Mouse (Mus musculus) telencephalon, adult 2 months (tissue): ENCODE measurements at regions not wholly inside any gene's neighbourhood (a gene's known extent, or its start where the extent isn't known, plus 50 kb on each side); places are given as distances from the start of the nearest gene placed in this dataset.
"Not testable (repeated sequence)": the region's sequence is repeated elsewhere in the genome, so short reads cannot be mapped to it uniquely, and the experiment has no call there.

Source experiments
- DNase-seq: peaks from one replicate; pipeline ENCODE4 v3.0.0-alpha.2; 2011; ENCODE audit warnings: low read depth, low spot score

DNA sequence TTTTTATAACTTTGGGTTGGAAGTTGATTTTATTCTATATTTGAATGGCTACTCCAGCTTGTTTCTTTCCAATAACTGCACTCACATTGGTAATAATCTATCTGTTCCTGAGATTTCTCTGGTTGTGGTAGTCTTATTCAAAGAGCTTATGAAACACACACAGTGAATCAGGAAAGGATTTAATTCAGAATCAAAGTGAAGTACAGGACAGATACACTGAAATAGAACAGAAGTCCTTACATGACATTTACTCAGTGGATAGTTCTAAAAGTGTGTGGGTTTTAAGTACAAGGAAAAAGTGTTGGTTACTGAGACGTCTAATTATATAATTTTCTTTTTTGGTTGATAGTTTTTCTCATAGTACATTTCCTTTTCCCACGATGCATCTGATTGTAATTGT lies 859.7 kb downstream of the Rpia start:
- peak; percentile 36 for DNase-seq

DNA sequence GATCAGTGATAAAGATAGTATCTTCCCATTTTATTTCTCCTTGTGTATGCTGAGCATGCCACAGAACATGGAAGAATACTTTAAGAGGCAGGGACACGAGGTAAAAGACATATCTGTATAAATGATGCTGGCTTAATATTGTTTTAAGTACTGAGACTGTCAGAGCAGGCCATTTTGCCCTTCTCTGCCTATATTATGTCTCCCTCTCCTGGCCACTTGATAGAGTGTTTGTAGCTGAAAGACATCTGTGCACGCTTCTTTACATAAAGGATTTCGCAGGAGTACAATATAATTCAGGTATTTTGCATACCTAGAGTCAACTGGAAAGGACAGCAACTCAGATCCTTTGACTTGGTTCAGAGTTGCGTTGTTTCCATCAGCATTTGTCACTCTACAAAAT lies 877.3 kb downstream of the Rpia start:
- no peak for DNase-seq

DNA sequence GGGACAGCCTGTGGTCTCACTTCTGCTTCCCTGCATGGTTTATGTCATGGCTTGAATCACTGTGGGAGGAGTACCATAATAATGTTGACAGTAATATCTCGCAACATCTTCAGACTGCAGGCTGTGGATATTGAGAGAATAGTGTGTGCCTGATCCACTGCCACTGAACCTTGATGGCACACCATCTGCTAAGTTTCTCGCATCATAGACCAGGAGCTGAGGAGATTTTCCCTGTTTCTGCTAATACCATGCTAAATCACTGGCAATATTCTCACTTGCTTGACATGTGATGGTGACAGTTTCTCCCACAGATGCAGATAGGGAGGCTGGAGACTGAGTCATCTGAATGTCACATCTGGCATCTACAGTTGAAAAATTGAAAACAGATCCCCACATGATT lies 912.7 kb downstream of the Rpia start:
- DNase-seq, result peak; percentile 9

DNA sequence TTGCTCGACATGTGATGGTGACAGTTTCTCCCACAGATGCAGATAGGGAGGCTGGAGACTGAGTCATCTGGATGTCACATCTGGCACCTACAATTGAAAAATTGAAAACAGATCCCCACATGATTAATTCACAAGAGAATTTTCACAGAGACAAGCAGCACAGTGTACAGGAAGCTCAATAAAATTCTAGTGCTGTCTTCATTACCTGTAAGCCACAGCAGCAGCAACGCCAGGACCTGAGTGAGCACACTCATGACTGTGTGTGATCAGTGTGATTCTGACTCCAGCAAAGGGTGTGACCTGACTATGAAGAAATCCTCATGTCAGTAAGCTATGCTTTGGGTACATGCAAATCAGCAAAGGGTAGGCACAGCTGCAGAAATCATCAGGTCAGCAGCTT lies 933.4 kb downstream of the Rpia start:
- DNase-seq, result not testable (repeated sequence)

DNA sequence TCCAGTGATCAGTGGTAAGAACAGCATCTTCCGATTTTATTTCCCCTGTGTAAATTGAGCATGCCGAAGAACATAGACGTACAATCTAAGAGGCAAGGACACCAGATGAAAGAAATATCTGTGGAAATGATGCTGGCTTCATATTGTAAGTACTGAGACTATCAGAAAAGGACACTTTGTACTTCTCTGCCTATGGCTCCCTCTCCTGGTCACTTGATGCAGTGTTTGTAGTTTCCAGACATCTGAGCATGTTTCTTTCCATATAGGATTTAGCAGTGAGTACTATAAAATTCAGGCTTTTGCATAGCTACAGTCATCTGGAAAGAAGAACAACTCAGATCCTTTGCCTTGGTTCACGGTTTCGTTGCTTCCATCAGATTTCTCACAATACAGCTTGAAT lies 963.4 kb downstream of the Rpia start:
- DNase-seq, result not testable (repeated sequence)

DNA sequence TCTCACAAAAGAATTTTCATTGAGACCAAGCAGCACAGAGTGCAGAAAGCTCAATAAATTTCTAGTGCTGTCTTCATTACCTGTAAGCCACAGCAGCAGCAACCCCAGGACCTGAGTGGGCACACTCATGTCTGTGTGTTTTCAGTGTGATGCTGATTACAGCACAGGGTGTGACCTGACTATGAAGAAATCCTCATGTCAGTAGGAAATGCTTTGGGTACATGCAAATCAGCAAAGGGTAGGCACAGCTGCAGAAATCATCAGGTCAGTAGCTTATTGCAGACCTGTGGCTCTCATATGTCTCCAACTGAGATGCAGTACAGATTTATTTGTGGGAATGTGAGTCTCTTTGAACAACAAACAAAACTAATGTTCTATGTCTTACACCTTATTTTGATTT lies 977.1 kb downstream of the Rpia start:
- DNase-seq, result not testable (repeated sequence)

DNA sequence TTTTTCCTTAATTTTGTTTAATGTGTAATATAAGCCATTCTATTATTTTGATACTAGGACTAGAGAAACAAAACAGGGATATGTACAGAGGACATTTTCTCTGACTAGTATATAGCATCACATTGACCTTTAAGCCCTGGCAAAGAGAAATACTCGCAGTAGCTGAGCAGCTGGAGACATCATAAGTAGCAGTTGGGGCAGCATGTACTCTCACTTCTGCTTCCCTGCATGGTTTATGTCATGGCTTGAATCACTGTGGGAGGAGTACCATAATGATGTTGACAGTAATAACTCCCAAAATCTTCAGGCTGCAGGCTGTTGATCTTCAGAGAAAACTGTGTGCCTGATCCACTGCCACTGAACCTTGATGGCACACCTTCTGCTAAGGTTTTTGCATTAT lies 977.7 kb downstream of the Rpia start:
- DNase-seq, result not testable (repeated sequence)

DNA sequence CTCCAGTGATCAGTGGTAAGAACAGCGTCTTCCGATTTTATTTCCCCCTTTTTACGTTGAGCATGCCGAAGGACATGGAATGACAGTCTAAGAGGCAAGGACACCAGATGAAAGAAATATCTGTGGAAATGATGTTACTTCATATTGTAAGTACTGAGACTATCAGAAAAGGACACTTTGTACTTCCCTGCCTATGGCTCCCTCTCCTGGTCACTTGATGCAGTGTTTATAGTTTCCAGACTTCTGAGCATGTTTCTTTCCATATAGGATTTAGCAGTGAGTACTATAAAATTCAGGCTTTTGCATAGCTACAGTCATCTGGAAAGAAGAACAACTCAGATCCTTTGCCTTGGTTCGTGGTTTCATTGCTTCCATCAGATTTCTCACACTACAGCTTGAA lies 1011.7 kb downstream of the Rpia start:
- DNase-seq, result not testable (repeated sequence)

DNA sequence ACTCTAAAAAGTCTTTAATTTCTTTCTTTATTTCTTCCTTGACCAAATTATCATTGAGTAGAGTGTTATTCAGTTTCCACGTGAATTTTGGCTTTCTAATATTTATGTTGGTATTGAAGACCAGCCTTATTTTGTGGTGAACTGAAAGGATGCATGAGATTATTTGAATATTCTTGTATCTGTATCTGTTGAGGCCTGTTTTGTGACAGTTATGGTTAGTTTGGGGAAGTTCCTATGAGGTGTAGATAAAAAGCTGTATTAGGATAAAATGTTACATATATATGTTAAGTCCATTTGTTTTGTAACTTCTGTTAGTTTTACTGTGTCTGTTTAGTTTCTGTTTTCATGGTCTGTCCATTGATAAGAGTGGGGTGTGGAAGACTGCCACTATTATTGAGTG lies 1014.7 kb downstream of the Rpia start:
- DNase-seq, result not testable (repeated sequence)

DNA sequence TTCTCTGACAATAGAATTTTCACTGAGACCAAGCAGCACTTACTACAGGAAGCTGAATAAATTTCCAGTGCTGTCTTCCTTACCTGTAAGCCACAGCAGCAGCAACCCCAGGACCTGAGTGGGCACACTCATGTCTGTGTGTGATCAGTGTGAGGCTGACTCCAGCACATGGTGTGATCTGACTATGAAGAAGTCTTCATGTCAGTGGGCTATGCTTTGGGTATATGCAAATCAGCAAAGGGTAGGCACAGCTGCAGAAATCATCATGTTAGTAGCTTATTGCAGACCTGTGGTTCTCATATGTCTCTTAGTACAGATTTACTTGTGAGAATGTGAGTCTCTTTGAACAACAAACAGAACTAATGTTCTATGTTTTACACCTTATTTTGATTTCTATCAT lies 1027.2 kb downstream of the Rpia start:
- DNase-seq, result no peak

DNA sequence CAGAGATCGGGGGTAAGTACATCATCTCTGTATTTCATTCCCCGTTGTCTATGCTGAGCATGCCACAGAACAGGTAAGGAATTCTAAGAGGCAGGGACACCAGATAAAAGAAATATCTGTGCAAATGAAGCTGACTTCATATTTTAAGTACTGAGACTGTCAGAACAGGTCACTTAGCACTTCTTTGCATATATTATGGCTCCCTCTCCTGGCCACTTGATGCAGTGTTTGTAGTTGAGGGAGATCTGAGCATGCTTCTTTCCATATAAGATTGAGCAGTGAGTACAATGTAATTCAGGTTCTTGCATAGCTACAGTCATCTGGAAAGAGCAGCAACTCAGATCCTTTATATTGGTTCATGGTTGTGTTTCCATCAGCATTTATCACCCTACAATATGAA lies 1033.4 kb downstream of the Rpia start:
- DNase-seq, result no peak

DNA sequence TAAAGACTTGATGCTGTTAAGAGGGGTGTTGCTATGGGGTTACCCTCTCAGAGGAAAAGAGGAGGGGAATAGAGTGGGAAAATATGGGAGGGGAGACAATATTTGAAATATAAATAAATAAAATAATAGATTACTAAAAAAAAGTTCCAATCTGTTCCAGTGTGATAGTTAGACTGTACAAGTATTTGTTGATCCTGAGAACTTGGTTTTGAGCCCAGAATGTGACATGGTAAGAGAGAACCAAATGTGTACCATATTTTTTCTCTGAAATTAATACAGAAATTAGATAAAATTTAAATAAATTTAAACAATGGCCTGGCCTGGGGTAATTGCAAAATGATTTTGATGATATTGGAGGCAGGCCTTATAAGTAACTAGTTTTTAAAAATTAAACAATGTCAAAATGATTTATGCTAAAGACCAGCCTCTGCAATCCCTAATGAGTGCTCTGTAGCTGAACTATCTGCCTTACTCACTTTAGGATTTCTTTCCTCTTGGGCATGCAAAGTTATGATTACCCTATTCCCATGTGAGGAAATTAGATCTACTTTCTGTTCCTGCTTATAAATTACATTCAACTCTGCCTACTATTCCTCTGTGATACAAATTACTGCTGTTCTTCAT lies 1052.9 kb downstream of the Rpia start:
- DNase-seq, result no peak

DNA sequence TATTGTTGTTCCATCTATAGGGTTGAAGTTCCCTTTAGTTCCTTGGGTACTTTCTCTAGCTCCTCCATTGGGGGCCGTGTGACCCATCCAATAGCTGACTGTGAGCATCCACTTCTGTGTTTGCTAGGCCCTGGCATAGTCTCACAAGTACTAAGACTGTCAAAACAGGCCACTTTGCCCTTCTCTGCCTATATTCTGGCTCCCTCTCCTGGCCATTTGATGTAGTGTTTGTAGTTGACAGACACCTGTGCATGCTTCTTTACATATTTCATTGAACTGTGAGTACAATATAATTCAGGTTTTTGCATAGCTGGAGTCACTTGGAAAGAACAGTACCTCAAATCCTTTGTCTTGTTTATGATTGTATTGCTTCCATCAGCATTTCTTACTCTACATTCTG lies 1059.2 kb downstream of the Rpia start:
- not testable (repeated sequence) for DNase-seq

DNA sequence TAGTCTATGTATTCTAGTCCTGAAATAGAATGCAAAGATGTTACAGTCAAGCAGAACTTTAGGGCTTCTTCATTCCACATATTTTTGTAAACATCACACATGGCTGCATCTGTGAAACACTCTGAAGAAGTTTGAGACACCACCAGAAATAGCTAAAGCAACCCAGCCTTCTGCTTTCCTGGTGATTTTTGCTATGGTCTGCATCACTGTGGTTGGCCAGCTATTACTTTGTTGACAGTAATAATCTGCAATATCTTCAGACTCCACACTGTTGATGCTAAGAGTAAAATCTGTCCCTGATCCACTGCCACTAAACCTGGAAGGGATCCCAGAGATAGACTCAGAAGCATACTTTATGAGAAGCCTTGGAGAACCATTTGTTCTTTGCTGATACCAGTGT lies 1065.7 kb downstream of the Rpia start:
- DNase-seq, result peak; percentile 40

DNA sequence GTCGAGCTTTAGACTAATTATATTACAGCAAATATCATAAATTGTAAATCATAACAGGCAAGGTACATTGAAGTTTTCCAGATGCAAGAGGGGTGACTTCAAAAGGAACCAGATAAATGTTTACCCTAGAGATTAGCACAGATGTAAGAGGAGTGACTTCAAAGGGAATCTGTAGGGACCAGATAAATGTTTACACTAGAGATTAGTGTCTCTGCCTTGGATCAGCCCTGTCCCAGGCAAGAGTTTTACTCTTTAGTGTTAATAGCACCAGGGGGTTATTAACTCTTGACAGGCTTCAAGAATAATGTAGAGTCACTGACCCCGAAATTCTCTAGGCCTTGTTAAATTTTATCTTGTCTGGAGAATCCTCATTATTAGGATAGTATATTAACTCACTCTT lies 1089.2 kb downstream of the Rpia start:
- DNase-seq, result not testable (repeated sequence)

DNA sequence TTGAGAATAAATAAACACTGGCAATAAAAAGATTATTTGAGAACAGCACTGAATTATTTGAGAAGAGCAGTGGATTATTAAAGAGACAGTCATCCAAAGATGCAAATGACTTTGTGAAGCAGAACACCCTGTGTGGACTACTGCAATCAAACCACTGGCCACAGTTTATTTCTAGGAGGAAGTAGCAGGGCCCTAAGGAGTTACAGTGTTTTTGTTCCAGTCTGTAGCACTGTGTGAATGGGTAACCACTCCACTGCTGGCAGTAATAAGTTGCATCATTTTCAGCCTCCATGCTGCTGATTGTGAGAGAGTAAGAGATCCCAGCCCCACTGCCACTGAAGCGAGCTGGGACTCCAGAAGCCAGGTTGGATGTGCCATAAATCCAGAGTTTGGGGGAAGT lies 1110.9 kb downstream of the Rpia start:
- no peak for DNase-seq

DNA sequence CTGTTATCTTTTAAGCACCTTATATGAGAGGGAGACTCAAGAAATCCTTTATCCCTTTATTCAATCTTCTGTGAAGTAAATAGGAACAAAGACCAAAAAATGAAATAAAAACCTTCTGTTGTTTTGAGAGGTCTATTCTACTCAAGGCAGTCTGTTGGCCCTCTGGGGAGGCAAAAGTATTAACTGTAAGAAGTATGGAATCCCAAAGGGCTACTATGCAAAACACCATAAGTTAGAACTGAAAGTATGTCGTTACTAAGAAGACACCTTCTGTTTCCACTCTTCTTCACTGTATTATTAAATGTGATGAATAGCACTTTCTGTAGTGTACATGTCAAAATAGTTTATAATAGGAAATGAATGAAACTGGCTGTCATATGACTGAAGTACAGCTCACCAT lies 1129.6 kb downstream of the Rpia start:
- DNase-seq, result not testable (repeated sequence)
